Mouse (Mus musculus): Measurements from ENCODE around the gene Zdhhc16. TPM values are rescaled to one million over a fixed set of nuclear protein-coding genes. Genes with fewer than 3 reads are reported as not detected.

The Zdhhc16 gene
- polyA plus RNA-seq, 1 experiment from 2014 or later: 88.5 TPM

GRCm38 (mm10) chr19:41980819-41981594 lies 47.7 kb downstream of the Zdhhc16 start, which contains the start of gene Mms19:
Mms19 (minus strand) TSS chr19:41981157.
- H3K4me3 ChIP-seq: peak within 1 kb of the TSS; percentile 70
- WGBS: under 1% methylated on average over 63 of the region's 68 CpGs
- peak within 1 kb of the TSS; percentile 70 for H3K9ac ChIP-seq (replicated peaks)
- H3K27ac ChIP-seq (replicated peaks): peak within 1 kb of the TSS; percentile 79
- peak; percentile 95 for ATAC-seq (replicated peaks)
- H3K4me1 ChIP-seq: peaks cover 20% of the 10 kb centered on the region
- no peaks in the 10 kb centered on the region for H3K9me3 ChIP-seq
- no peaks in the 10 kb centered on the region for H3K36me3 ChIP-seq
- H3K4me2 ChIP-seq (replicated peaks): peak within 1 kb of the TSS; percentile 98
- peaks cover 8% of the 10 kb centered on the region; the same call in 1 of the 2 replicates for H3K27me3 ChIP-seq

- no peaks in the 10 kb centered on the region for H3K36me3 ChIP-seq
- under 1% methylated on average over 29 of the region's 33 CpGs for WGBS
- H3K4me2 ChIP-seq (replicated peaks): peak within 1 kb of the TSS; percentile 98
- peaks cover 8% of the 10 kb centered on the region; the same call in 1 of the 2 replicates for H3K27me3 ChIP-seq
- H3K9ac ChIP-seq (replicated peaks): peak within 1 kb of the TSS; percentile 70
- H3K4me1 ChIP-seq: peaks cover 20% of the 10 kb centered on the region
- ATAC-seq (replicated peaks): no peak; the same call in 1 of the 2 replicates
- peak within 1 kb of the TSS; percentile 70 for H3K4me3 ChIP-seq
- no peaks in the 10 kb centered on the region for H3K9me3 ChIP-seq
- peak within 1 kb of the TSS; percentile 79 for H3K27ac ChIP-seq (replicated peaks)
These were observed 48.3 kb downstream of the Zdhhc16 start, which contains the start of gene Ubtd1 for GRCm38 (mm10) chr19:41981595-41981927. Ubtd1 (plus strand) TSS chr19:41981763.

DNA sequence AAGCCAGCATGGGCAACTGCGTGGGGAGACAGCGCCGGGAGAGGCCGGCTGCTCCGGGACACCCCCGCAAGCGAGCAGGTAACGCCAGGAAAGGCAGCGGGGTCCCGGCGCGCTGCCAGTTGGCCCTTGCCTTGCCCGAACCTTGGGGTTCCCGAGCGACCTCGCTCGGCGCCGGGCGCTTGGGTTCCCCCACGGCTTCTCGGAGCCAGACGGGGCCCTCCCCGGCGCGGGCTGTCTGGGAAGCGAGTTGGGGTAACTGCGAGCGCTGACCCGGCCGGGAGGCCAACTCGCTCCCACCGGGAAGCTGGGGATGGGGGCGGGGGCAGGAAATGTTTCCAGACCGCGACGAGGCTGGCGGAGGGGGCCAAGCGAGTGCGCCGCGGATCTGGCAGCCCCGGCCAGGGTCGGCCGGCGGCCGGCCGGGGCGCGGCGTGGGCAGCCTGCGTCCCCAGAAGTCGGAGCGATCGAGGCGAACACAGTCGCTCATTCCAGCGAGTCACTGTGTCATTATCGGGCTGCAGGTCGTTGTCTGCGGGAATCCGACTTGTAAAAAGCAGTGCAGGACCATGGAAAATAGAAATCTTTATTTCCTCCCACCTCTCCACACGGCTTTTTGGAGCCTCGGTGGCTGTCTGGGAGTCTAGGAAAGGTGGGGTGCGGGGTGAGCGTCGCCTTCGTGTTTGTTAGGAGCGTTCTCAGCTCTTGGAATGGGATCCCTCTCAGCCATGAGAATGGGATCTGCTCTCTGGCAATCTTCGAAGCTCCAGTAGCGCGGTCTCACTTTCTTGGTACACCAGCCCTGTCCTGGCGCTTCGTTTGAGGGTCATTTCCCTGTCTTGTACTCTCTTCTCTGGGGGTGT lies 48.9 kb downstream of the Zdhhc16 start:
- Histone ChIP-seq H3K4me1 (peaks cover 20% of the 10 kb centered on the region), H3K4me2 (replicated peaks) (peak overlapping the region; percentile 98), H3K27me3 (peaks cover 8% of the 10 kb centered on the region; the same call in 1 of the 2 replicates), H3K9ac (replicated peaks) (peak overlapping the region; percentile 55), H3K4me3 (peak overlapping the region; percentile 70), H3K27ac (replicated peaks) (peak overlapping the region; percentile 75; the same call in 1 of the 2 replicates), H3K9me3 (no peaks in the 10 kb centered on the region), H3K36me3 (no peaks in the 10 kb centered on the region)
- ATAC-seq (replicated peaks): no peak; the same call in 1 of the 2 replicates
- under 1% methylated on average over 74 of the region's 74 CpGs for WGBS

DNA sequence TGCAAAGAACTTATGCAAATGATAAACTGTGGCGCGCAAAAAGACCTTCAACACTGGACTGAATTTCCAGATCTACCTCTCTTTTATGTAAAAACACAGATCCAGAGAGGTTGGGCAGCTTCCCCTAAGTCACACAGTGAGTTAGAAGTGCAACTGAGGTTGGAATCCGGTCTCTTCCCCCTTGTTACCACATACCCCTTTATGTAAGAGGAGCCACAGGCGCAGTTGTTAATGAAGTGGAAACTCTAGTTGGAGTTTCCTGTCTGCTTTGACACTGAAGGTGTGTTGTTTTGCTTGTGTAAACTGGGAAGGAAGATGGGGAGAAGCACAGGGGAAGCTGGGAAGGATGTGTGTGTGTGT lies 49.5 kb downstream of the Zdhhc16 start:
- no peak for ATAC-seq (replicated peaks)
- H3K4me2 ChIP-seq (replicated peaks): peak overlapping the region; percentile 98
- peak overlapping the region; percentile 70 for H3K4me3 ChIP-seq
- 5% methylated on average over 4 of the region's 4 CpGs for WGBS
- no peaks in the 10 kb centered on the region for H3K36me3 ChIP-seq
- peaks cover 20% of the 10 kb centered on the region for H3K4me1 ChIP-seq
- H3K9ac ChIP-seq (replicated peaks): peak overlapping the region; percentile 55; the same call in 1 of the 2 replicates
- no peak overlapping the region for H3K27ac ChIP-seq (replicated peaks)
- H3K27me3 ChIP-seq: peaks cover 8% of the 10 kb centered on the region; the same call in 1 of the 2 replicates
- no peaks in the 10 kb centered on the region for H3K9me3 ChIP-seq

GRCm38 (mm10) chr19:41985994-41986393 lies 52.7 kb downstream of the Zdhhc16 start:
- H3K9me3 ChIP-seq: no peaks in the 10 kb centered on the region
- ATAC-seq (replicated peaks): no peak
- peaks cover 11% of the 10 kb centered on the region; the same call in 1 of the 2 replicates for H3K4me1 ChIP-seq
- H3K27me3 ChIP-seq: peaks cover 8% of the 10 kb centered on the region; the same call in 1 of the 2 replicates
- H3K27ac ChIP-seq (replicated peaks): no peak overlapping the region
- H3K4me3 ChIP-seq: no peak overlapping the region
- H3K4me2 ChIP-seq (replicated peaks): no peak overlapping the region
- 89% methylated on average over 5 of the region's 5 CpGs for WGBS
- no peaks in the 10 kb centered on the region for H3K36me3 ChIP-seq
- H3K9ac ChIP-seq (replicated peaks): no peak overlapping the region

- Histone ChIP-seq H3K4me3 (no peak overlapping the region), H3K27me3 (peaks cover 8% of the 10 kb centered on the region; the same call in 1 of the 2 replicates), H3K36me3 (no peaks in the 10 kb centered on the region), H3K9ac (replicated peaks) (no peak overlapping the region), H3K9me3 (no peaks in the 10 kb centered on the region), H3K27ac (replicated peaks) (no peak overlapping the region), H3K4me1 (peaks cover 7% of the 10 kb centered on the region; the same call in 1 of the 2 replicates), H3K4me2 (replicated peaks) (no peak overlapping the region)
- 84% methylated on average over 4 of the region's 4 CpGs for WGBS
- ATAC-seq (replicated peaks): no peak
These were observed 53.9 kb downstream of the Zdhhc16 start for GRCm38 (mm10) chr19:41987206-41987605.

DNA sequence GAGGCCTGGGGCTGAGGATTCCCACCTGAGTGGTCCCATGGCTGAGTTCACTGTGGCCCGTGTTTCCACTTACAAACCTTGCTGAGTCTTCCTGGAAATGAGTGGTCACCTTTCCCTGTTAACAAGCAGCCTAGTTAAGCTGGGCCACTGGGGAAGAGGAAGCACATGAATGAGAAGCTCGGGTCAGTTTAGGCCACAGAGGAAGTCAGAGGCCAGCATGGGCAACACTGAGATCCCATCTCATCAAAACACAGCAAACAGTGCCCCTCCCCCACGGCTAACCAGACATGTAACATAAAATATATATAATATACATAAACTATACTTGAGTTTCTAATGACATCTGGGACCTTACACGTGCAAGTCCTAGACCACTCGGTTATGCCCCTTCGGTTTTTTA lies 56.5 kb downstream of the Zdhhc16 start:
- H3K9ac ChIP-seq (replicated peaks): no peak overlapping the region
- no peaks in the 10 kb centered on the region for H3K27me3 ChIP-seq
- no peak overlapping the region for H3K4me3 ChIP-seq
- H3K27ac ChIP-seq (replicated peaks): no peak overlapping the region
- no peak overlapping the region for H3K4me2 ChIP-seq (replicated peaks)
- ATAC-seq (replicated peaks): no peak
- H3K4me1 ChIP-seq: 0 out of 2 replicates have a peak, but pooled peaks cover 11% of the 10 kb centered on the region
- no peaks in the 10 kb centered on the region for H3K36me3 ChIP-seq
- WGBS: 87% methylated on average over 6 of the region's 6 CpGs
- H3K9me3 ChIP-seq: no peaks in the 10 kb centered on the region

- Histone ChIP-seq H3K4me3 (no peak overlapping the region), H3K27ac (replicated peaks) (no peak overlapping the region), H3K27me3 (no peaks in the 10 kb centered on the region), H3K9ac (replicated peaks) (no peak overlapping the region), H3K9me3 (no peaks in the 10 kb centered on the region), H3K4me2 (replicated peaks) (no peak overlapping the region), H3K4me1 (0 out of 2 replicates have a peak, but pooled peaks cover 11% of the 10 kb centered on the region), H3K36me3 (no peaks in the 10 kb centered on the region)
- WGBS: 18% methylated on average over 6 of the region's 6 CpGs
- ATAC-seq (replicated peaks): no peak
These were observed 58.7 kb downstream of the Zdhhc16 start for GRCm38 (mm10) chr19:41991926-41992477.

- 71% methylated on average over 2 of the region's 2 CpGs for WGBS
- 0 out of 2 replicates have a peak, but pooled peaks cover 11% of the 10 kb centered on the region for H3K4me1 ChIP-seq
- no peaks in the 10 kb centered on the region for H3K36me3 ChIP-seq
- no peak overlapping the region for H3K4me2 ChIP-seq (replicated peaks)
- H3K4me3 ChIP-seq: no peak overlapping the region
- no peak for ATAC-seq (replicated peaks)
- no peak overlapping the region for H3K9ac ChIP-seq (replicated peaks)
- H3K9me3 ChIP-seq: no peaks in the 10 kb centered on the region
- no peaks in the 10 kb centered on the region for H3K27me3 ChIP-seq
- H3K27ac ChIP-seq (replicated peaks): no peak overlapping the region
These were observed 59.7 kb downstream of the Zdhhc16 start for GRCm38 (mm10) chr19:41992971-41993370.

GRCm38 (mm10) chr19:41993484-41993883 lies 60.2 kb downstream of the Zdhhc16 start:
- Histone ChIP-seq H3K9ac (replicated peaks) (no peak overlapping the region), H3K4me3 (no peak overlapping the region), H3K4me2 (replicated peaks) (no peak overlapping the region), H3K4me1 (0 out of 2 replicates have a peak, but pooled peaks cover 11% of the 10 kb centered on the region), H3K36me3 (no peaks in the 10 kb centered on the region), H3K9me3 (no peaks in the 10 kb centered on the region), H3K27ac (replicated peaks) (no peak overlapping the region), H3K27me3 (no peaks in the 10 kb centered on the region)
- WGBS: 48% methylated on average over 6 of the region's 6 CpGs
- ATAC-seq (replicated peaks): no peak
